Mouse (Mus musculus) embryo, embryonic 11 days (tissue): ENCODE measurements around the gene 4930442H23Rik.
A peak's percentile ranks its signal among the peaks of the same experiment; 100 is the strongest.
"Not testable (repeated sequence)": the region's sequence is repeated elsewhere in the genome, so short reads cannot be mapped to it uniquely, and the experiment has no call there.

Experiments
- DNase-seq: peaks from one replicate; pipeline ENCODE4 v3.0.0-alpha.2; 2015

Gene 4930442H23Rik

GRCm38 (mm10) chr10:81197305-81197704 is 13.7 kb upstream of the 4930442H23Rik start:
- no peak for DNase-seq

DNA sequence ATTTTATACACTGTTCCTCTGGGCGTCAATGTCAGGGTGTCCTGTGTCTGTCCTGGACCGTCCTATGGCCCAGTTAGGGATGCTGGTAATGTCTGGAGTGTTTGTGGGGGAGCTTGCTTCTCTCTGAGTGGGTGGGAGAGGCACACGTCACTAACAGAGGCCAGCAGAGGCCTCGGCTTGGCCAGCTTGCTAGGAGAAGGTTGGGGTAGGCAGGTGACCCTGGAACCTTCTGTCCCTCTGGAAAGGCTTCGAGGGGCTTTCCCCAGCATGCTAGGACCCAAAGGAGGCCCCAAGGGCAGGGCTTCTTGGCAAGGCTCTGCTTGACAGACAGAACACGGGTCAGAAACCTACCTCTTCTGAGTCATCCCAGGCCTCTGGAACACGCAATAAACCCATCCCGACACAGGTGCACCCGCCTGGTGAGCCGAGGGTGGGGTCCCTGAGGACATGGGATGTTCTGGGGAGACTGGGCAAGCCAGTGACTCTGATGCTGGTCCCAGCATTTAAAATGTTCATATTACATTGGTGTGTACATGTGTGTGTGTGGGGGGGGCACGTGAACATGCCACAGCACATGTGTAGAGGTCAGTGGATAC is 12.9 kb upstream of the 4930442H23Rik start:
- no peak for DNase-seq

DNA sequence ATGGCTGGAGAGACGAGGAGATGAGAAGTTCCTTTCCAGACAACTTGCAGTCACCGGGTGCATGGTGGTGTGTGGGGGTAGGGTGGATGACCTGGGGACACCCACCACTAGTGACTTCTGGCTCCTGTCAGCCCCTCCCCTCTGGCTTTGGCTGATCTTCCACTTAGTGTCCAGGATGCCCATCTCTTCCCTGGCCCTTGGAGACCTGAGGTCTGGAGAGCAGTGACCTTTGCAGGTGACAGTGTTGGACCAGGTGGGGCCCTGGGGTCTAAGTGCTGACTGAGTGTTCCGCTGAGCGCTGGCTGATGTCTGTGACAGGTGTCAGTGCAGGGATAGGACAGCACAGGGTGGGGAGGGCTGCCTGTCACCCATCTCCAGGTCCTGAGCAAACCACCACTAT is 11.7 kb upstream of the 4930442H23Rik start:
- no peak for DNase-seq

DNA sequence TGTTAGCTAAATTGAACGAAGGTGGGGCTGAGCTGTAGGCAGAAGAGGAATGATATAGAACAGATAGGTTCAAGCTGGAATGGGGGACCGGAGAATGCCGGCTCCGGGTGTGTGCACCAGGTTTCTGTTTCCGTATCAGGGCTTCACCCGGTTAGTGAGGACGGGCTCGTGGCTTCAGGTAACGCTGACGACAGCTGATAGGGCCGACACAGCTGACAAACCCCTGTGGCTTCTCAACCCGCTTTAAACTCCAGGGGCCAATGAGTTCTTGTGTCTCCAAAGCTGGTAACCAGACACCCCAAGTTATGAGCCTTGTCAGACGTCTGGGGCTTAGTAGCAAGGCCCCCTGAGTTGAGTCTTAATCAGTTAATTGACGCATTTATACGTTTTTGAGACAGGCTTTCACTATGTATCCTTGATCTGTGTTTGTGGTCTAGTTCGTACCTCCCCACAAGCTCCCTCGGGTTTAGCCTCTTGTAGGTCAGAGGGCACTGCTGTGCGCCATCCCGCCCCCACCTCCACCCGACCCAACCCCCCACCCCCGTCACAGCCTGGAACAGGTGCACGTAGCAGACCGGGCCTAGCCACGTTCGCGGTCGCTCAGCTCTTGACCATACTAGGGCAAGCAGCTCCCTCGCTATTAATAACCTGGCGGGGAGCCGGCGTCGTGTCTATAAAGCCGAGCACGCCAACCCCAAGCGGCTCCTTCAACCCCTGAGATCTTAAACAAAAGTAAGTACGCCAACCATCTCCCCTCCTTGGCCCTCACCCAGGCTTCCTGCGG is 10.5 kb upstream of the 4930442H23Rik start:
- no peak for DNase-seq

- peak; percentile 49 for DNase-seq
These were observed 9.4 kb upstream of the 4930442H23Rik start for GRCm38 (mm10) chr10:81192968-81193501.

DNA sequence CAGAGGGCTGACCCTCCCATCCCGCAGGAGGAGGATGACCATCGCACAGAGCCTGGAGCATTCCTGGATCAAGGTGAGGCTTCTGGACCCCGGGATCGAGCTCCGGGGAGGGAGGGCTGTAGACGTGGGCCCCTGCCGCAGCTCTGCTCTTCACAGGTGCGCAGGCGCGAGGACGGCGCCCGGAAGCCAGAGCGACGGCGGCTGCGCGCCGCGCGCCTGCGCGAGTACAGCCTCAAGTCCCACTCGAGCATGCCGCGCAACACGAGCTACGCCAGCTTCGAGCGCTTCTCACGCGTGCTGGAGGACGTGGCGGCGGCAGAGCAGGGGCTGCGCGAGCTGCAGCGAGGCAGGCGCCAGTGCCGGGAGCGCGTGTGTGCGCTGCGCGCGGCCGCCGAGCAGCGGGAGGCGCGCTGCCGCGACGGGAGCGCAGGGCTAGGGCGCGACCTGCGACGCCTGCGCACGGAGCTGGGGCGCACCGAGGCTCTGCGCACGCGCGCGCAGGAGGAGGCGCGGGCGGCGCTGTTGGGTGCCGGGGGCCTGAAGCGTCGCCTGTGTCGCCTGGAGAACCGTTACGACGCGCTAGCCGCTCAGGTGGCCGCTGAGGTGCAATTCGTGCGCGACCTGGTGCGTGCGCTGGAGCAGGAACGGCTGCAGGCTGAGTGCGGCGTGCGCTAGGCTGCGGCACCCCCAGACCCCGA is 8.8 kb upstream of the 4930442H23Rik start:
- DNase-seq: peak; percentile 90

DNA sequence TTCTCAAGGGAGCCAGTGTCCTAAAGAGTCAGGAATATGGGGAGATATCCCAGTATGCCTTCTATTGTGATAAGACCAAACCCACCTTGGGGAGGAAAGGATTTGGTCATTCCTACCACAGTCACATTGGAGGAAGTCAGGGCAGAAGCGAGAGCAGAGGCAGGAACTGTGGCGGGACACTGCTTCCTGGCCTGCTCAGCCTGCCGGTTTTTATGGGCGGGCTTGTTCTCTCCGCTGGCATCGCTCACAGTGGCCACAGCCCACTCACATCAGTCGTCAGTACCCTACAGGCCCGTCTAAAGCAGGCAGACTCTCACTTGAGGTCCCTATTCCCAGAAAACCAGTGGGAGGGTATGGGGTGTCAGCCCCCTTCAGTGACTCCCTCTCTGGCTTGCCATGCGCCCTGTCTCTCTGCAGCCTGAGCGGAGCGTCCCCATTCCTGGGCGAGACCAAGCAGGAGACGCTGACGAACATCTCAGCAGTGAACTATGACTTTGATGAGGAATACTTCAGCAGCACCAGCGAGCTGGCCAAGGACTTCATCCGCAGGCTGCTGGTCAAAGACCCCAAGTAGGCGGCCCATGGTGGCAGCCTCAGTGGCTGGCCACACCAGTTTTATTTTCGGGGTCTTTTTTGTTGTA is 7.8 kb upstream of the 4930442H23Rik start:
- no peak for DNase-seq

DNA sequence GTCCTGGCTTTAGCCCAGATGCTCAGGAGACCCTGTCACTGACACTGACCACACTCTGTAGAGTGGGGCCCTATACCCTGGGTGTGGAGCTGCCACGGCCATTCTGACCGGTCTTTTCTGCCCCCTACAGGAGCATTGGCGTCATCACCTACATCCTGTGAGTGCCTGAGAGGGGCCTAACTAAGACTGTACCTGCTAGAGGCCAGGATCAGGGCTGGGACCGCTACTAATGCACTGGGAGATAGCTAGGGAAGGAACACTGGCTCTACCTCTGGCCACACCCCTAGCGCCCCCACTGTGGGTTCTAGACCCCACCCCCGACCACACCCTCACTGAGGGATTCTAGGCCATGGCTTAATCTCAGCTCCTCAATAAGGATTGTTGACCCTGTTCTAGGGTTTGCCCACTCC is 7.3 kb upstream of the 4930442H23Rik start:
- no peak for DNase-seq

GRCm38 (mm10) chr10:81190236-81190911 is 6.7 kb upstream of the 4930442H23Rik start:
- DNase-seq: no peak

GRCm38 (mm10) chr10:81189821-81190220 is 6.2 kb upstream of the 4930442H23Rik start:
- no peak for DNase-seq

DNA sequence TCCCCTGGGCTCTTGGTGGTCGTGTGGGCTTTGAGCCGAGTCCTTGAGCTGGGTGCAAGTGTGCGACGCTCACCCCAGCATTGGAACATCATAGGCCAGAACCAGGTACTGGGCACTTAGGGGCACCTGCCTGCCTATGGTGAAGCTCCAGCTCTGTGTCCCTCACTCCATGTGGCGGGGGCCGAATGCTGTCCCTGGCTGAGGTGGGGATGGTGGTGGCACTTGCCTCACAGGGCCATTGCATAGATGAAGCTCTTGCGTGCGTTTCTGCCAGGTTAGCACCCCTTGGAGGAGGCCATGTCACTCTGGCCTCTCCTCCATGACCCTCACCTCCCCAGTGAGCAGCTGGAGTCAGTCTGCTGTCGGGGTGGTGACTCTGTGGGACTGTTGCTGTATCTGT is 3.5 kb upstream of the 4930442H23Rik start:
- no peak for DNase-seq

GRCm38 (mm10) chr10:81184765-81185164 is 1.1 kb upstream of the 4930442H23Rik start:
- no peak for DNase-seq

DNA sequence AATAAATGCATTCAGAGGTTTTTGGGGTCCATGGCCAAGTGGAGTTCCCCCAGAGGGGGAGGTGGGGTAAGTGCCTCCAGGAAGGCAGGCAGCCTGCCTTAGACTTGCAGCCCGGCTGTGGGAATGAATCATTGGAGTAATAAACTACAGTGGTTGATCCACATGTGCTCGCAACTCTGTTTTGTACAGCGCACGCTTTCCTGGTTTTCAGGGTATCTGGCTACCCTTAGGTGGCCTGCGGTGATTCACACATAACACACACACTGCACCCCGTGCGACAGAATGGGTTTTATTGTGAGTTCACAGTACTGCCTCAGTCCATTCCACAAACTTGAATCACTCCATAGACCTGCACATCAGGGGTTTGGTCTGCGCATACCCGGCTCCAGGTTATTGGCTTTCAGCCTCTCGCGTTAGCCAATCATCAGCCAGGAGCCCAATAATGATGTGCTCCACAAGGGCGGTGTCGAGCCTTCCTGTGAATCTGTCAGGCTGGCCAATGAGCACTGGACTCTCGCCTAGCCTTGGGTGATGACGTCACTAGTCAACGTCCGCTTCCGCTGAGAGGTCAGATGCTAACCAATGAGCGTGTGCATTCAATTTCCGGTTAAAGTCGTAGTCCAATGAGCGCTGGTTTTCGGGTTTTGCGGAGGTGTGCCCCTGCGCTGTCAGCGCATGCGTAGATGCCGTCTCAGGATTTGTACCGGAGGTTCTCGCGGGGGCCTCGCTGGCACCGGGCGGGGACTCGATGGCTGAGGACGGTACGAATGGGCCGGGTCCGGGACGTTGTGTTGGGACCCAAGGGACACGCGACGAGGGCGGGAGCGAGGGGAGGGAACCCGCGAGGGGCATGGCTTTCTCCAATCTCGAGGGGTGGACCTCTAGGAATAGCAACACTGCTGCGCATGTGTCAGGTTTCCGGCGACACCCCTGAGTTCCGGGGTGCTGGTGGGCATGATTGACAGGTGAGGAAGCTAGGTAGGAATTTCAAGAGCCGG is 1.0 kb downstream of the 4930442H23Rik start, which contains the start of gene Dapk3:
Gene Dapk3 (plus strand): TSS at position 670 of the 998 bp plus-strand sequence.
- peak; percentile 100 for DNase-seq

GRCm38 (mm10) chr10:81181860-81182259 is 1.8 kb downstream of the 4930442H23Rik start:
- not testable (repeated sequence) for DNase-seq

DNA sequence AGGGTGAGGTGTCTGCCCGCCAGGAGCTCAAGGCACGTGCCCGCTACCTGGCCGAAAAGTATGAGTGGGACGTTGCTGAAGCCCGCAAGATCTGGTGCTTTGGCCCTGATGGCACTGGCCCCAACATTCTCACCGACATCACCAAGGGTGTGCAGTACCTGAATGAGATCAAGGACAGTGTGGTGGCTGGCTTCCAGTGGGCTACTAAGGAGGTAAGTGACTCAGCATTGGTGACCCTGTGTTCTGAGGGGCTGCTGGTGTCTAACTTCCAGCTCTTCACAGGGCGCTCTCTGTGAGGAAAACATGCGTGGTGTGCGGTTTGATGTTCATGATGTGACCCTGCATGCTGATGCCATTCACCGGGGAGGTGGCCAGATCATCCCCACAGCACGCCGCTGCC is 2.7 kb downstream of the 4930442H23Rik start:
- DNase-seq: no peak

DNA sequence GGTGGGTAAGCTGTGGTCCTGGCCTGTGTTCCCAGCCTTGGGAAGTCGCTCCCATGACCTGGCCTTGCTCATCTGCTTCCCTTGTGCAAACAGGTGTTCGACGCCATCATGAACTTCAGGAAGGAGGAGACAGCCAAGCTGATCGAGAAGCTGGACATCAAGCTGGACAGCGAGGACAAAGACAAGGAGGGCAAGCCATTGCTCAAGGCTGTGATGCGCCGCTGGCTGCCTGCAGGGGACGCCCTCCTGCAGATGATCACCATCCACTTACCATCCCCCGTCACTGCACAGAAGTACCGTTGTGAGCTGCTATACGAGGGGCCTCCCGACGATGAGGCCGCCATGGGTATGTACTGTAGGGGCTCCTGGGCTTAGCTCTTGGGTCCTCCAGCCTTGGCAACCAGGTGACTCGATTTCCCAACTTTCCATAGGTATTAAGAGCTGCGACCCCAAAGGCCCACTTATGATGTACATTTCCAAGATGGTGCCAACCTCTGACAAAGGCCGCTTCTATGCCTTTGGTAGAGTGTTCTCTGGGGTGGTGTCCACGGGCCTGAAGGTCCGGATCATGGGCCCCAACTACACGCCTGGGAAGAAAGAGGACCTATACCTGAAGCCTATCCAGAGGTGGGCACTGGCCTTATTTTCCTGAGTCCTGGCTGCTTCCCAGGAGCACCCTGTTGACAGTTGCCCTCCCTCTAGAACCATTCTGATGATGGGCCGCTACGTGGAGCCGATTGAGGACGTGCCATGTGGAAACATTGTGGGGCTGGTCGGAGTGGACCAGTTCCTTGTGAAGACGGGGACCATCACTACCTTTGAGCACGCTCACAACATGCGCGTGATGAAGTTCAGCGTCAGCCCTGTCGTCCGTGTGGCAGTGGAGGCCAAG is 4.0 kb downstream of the 4930442H23Rik start:
- no peak for DNase-seq

GRCm38 (mm10) chr10:81178927-81179326 is 4.7 kb downstream of the 4930442H23Rik start:
- DNase-seq: no peak

DNA sequence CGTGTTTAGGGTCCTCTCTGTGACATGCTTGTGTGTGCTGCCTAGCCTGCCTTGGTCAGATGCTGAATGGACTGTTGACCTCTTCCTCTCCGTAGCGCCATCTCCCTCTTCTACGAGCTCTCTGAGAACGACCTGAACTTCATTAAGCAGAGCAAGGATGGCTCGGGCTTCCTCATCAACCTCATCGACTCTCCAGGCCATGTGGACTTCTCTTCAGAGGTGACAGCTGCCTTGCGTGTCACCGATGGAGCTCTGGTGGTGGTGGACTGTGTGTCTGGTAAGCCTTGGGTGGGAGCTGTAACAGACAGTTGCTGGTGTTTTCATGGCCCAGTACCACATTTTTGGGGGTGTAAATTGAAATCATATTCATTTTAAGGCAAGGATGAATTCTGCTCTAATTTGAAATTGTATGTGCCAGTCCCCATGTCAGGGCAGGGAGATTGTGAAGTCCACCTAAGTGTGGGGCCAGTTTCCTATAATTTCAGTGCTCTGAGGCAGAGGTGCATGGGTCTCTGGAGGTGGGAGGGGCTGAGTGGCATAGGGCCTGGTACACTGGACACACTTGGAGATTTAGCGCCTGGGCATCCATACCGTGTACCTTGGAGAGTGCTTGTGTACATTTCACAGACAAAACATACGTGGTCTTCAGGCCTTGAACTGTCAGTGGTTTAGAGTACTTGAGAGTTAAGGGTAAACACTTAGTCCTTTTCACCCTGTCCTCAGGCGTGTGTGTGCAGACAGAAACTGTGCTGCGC is 5.5 kb downstream of the 4930442H23Rik start:
- DNase-seq: no peak

DNA sequence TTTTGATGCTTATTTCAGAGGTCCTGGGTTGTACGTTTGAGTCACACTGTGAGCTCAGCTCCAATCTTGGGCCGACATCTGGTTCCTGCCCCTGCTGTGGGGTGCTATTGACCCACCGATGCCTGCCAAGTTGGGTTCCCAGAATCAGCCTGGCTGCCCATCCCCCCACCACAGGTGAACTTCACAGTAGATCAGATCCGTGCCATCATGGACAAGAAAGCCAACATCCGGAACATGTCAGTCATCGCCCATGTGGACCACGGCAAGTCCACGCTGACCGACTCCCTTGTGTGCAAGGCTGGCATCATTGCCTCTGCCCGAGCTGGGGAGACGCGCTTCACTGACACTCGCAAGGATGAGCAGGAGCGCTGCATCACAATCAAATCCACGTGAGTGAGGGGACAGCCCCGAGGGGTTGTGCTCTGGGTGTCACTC is 6.1 kb downstream of the 4930442H23Rik start:
- DNase-seq: no peak
